Mouse (Mus musculus) left cerebral cortex, postnatal 36 days (tissue): ENCODE results near the gene Hoxa3. TPM values are rescaled to one million over a fixed set of nuclear protein-coding genes. Genes with fewer than 3 reads are reported as not detected.

Experiments used
- DNase-seq, 2 experiments: peaks; one replicate each; pipeline ENCODE4 v3.0.0; 2021 to 2022; ENCODE audit warnings: low spot score in 2 of 2, mixed read lengths in 1 of 2
- intact Hi-C: fragments of 180-260 bp; cut with DNase I; formaldehyde crosslinking; loops from one replicate; pipeline ENCODE4 v1.15.1; 2025
- total RNA-seq, 2 experiments: library from RNA; stranded (reverse); gene quantifications; 2 replicates each; pipeline ENCODE4 v1.2.3; 2021

The Hoxa3 gene
- total RNA-seq, 2 experiments from 2014 or later: not detected

DNA sequence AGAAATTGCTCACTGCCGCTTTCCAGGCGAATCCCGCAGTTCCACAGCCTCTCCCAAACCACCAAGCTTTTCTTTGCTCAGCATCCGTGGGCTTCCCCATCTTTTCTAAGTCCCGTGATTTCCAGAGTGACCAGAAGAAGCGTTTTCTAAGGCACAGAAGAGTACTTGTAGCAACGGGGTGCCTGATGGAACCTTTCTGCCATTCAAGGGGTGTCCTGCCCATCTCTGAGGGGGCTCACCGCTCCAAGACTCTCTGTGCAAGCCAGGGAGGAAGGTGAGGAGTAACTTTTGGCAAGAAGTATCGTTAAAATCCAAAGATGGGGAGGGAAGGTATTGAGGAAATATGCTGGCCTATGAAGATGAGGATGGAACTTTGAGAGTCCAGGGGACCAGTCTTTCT lies 35.3 kb downstream of the Hoxa3 start:
- intact Hi-C loops: no loop called here

GRCm38 (mm10) chr6:52177061-52177735 lies 35.9 kb downstream of the Hoxa3 start, which contains the start of gene 5730596B20Rik:
Gene 5730596B20Rik, plus strand, starts transcription at chr6:52177498.
- intact Hi-C loops: no loop called here
- DNase-seq: no peak

More for the DNA sequence above, 35.3 kb downstream of the Hoxa3 start:
- DNase-seq: no peak

GRCm38 (mm10) chr6:52176391-52176790 lies 36.7 kb downstream of the Hoxa3 start:
- no peak for DNase-seq
- intact Hi-C loops: no loop called here

DNA sequence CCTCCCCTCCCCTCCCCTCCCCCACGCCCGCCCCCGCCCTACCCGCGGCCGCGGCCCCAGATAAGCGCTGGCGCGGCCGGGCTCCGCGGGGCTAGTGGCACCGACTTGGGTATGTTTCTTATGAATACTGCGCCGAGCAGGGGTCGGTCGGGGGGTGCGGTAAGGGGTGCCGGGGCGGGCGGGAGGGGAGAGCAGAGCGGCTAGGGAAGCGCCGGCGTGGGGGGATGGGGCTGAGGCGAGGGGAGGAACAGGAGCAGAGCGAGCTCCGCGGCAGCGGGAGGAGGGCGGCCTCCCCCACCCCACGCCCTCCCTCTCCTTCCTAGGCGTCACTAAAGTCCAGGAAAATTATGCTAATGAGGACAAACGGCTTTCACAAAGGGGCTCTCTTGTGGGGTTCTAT lies 37.3 kb downstream of the Hoxa3 start:
- no peak for DNase-seq
- intact Hi-C loops: no loop called here

- intact Hi-C loops: no loop called here
- DNase-seq: no peak
These were observed 38.0 kb downstream of the Hoxa3 start for GRCm38 (mm10) chr6:52174968-52175751.

DNA sequence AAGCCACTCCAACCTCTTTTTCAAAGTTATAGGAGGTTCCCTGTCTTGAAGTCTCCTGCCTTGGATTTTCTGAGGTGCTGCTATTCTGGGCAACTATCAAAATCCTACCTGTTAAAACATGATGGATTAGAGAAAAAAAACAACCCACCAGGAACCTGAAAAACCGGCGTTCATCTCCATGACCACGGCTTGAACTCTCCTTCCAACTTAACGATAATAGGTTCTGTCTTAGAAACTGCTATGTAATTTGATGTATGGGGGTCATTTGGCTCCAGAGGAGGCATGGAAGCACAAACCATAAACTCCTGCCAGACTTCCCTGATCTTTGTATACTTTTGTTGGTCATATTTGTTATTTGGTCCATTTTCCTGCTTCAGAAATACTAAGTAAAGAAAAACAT lies 39.5 kb downstream of the Hoxa3 start:
- intact Hi-C loops: no loop called here
- no peak for DNase-seq

- no peak for DNase-seq
- intact Hi-C loops: no loop called here
These were observed 40.6 kb downstream of the Hoxa3 start for GRCm38 (mm10) chr6:52172501-52172900.

GRCm38 (mm10) chr6:52171938-52172337 lies 41.2 kb downstream of the Hoxa3 start:
- DNase-seq: no peak
- intact Hi-C loops: no loop called here

- intact Hi-C loops: no loop called here
- no peak for DNase-seq
These were observed 41.8 kb downstream of the Hoxa3 start for GRCm38 (mm10) chr6:52171331-52171730.

GRCm38 (mm10) chr6:52170898-52171223 lies 42.3 kb downstream of the Hoxa3 start:
- intact Hi-C loops: no loop called here

GRCm38 (mm10) chr6:52170166-52170897 lies 42.8 kb downstream of the Hoxa3 start:
- intact Hi-C loops: no loop called here
- no peak for DNase-seq

More at GRCm38 (mm10) chr6:52170898-52171223, 42.3 kb downstream of the Hoxa3 start:
- DNase-seq: no peak

- intact Hi-C loops: loop anchor here (5.0 kb wide), 1 partner anchor 33 kb away; the partner anchor contains the start of gene Hoxa5
These were observed 43.5 kb downstream of the Hoxa3 start for GRCm38 (mm10) chr6:52169499-52170165.

DNA sequence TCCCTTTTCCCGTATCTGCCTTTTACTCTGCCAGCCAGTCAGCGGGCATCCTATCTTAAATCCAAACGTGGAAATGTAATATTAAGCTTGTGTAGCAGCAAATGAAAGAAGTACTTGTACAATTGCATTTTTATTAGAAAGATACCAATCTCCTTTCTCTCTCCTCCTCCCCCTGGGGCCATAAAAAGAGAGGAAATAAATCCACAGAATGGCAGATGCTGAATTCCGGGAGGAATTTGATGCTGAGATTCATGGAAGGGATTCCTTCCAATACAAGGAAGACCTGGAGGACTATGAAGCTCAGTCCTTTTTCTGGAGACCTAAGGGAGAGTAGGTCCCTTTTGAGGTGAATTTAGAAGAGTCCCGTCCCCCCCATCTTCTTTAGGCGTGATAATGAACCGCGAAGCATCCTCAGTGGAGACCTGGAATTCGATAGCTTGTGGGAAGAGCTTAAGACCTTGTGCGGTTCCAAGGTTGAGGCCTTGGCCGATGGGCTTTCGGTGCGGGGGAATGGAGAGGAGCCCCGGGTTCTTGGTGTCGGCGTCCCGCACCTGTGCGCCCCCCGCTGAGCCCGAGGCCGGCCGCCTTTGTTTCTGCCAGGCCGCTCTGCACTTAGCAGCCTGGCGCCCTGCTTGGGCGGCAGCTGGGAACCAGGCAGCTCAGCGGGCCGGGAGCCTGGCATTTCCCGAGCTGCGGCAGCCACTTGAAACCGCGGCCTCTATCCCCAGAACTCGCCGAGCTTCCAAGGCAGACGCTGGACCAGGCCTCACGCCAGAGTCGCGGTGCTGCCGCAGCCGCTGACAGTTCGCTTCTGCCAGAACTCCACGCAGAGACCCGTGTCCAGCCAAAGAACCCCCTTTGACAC lies 44.7 kb downstream of the Hoxa3 start:
- intact Hi-C loops: loop anchor here (5.0 kb wide), 1 partner anchor 34 kb away; the partner anchor contains the start of gene Hoxa5
- no peak for DNase-seq

More at GRCm38 (mm10) chr6:52169499-52170165, 43.5 kb downstream of the Hoxa3 start:
- no peak for DNase-seq

DNA sequence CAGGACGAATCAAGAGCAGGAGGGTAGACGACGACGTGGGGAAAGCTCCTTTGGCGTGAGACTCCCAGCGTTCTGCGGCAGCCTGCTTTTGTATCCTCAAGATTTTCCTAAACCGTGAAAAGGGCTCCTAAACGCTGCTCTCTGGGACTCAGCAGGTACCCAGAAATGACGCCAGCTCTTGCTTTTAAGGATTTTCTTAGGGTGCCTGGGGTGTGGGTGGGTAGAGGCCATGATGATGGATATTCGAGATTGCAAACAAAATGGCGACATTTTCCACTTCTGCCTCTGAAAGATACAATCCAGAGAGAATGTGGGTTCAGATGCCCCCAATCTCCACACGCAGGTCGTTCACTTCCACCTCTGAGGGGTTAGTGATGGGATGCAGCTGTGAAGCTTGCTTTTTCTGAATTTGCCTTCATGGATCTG lies 45.4 kb downstream of the Hoxa3 start:
- intact Hi-C loops: loop anchor here (5.0 kb wide), 1 partner anchor 35 kb away; the partner anchor contains the start of gene Hoxa5
- no peak for DNase-seq

DNA sequence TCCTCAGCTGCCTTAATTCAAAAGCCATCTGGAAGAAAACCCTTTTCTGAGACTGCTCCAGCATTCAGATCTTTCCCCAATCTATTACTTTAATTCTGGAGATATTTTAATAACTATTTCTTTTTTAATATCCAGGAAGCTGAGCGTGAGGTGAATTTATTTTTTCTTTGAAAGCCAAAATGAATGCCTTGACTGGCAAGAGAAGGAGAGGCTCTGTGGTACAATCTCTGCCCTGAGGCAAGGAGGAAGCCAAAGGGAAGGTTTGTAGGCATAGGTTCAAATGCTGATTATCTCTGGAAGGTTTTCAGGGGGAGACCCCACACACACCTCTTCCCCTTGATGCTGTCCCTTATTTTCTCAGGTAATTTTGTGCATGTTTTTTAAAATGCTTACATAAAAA lies 46.0 kb downstream of the Hoxa3 start:
- DNase-seq: no peak
- intact Hi-C loops: loop anchor here (5.0 kb wide), 1 partner anchor 35 kb away; the partner anchor contains the start of gene Hoxa5

GRCm38 (mm10) chr6:52166431-52167077 lies 46.6 kb downstream of the Hoxa3 start:
- DNase-seq: no peak
- intact Hi-C loops: loop anchor here (5.0 kb wide), 1 partner anchor 36 kb away; the partner anchor contains the start of gene Hoxa5

DNA sequence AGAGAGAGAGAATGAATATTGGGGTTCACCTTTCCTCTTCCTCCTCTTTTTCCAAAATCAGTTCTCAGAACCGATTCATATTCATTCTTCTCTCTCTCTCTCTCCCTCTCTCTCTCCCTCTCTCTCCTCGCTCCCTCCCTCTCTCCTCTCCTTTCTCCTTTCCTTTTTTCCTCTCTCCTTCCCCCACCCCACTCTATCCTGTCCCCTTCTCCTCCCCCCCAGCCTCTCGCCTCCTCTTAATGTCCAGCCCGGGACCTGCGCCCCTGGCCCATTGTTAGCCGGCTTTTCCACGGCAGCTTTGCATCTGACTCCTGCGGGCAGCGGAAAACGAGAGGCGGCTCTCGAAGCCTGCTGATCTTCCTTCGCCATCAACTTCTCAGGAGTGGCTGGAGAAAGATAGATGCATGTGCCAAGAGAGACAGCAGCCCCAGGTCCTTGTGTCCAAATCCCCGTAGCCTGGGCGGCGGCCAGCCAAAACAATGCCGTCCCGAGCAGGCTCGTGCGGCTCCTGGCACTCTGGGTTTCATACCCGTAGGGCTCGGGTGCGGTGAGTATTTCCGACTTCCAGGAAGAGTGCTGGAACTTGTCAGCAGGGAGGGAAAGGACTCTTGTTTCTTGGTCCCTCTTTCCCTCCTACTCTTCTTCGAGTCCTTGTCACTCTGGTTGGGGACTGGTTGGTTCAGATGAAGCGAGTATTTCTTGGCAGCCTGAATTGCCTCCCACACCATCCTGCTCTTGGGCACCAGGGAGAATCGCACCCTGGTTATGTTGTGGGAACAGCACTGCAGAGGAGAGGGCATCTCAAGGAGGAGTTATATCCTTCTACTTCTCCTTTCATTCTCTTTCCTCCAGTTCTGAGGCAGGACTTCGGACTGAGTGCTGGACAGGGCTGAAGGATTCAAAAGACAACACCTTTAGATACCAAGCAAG lies 47.4 kb downstream of the Hoxa3 start:
- intact Hi-C loops: loop anchor here (5.0 kb wide), 1 partner anchor 37 kb away; the partner anchor contains the start of gene Hoxa5
- no peak for DNase-seq
